Mouse (Mus musculus) adrenal gland (tissue): ENCODE data around the gene Tada1.

Source experiments
- intact Hi-C: fragments of 180-260 bp; cut with DNase I; formaldehyde crosslinking; loops from one replicate; pipeline ENCODE4 v1.15.1; 2025
- long read RNA-seq, 2 experiments: library from polyadenylated mRNA; unstranded; transcript quantifications; one replicate each; pipeline ENCODE4 v2.0.0; 2020; ENCODE audit warnings: borderline replicate concordance in 1 of 2; ENCODE audit not compliant: insufficient replicate concordance in 1 of 2

Gene Tada1
- long read RNA-seq, experiment 1, transcript Tada1-201 (8 exons, 2,215 nt): major isoform, 20 of 23 reads
- long read RNA-seq, experiment 1, partial matches to known transcripts: 2 of 23 reads
- long read RNA-seq, experiment 1, other reads (novel, unspliced or antisense): 1 of 23 reads
- long read RNA-seq, experiment 2, transcript Tada1-201 (8 exons, 2,215 nt): major isoform, 34 of 36 reads
- long read RNA-seq, experiment 2, partial matches to known transcripts: 0 of 36 reads
- long read RNA-seq, experiment 2, other reads (novel, unspliced or antisense): 2 of 36 reads

GRCm38 (mm10) chr1:166379013-166379629 lies at the start of gene Tada1:
TSS of gene Tada1 (plus strand) at chr1:166379097.
- intact Hi-C loops: loop anchor here (2.0 kb wide), 1 partner anchor 30 kb away; the partner anchor contains the start of gene Pogk

GRCm38 (mm10) chr1:166330752-166331151 lies 48.1 kb upstream of the Tada1 start:
- intact Hi-C loops: no loop called here

- intact Hi-C loops: no loop called here
These were observed 39.8 kb upstream of the Tada1 start for GRCm38 (mm10) chr1:166339110-166339509.

GRCm38 (mm10) chr1:166342060-166342459 lies 36.8 kb upstream of the Tada1 start:
- intact Hi-C loops: no loop called here

GRCm38 (mm10) chr1:166342539-166342938 lies 36.4 kb upstream of the Tada1 start:
- intact Hi-C loops: no loop called here

- intact Hi-C loops: no loop called here
These were observed 35.3 kb upstream of the Tada1 start for GRCm38 (mm10) chr1:166343586-166343985.

- intact Hi-C loops: no loop called here
These were observed 34.4 kb upstream of the Tada1 start for GRCm38 (mm10) chr1:166344300-166345077.

GRCm38 (mm10) chr1:166345602-166346001 lies 33.3 kb upstream of the Tada1 start:
- intact Hi-C loops: no loop called here

- intact Hi-C loops: no loop called here
These were observed 32.0 kb upstream of the Tada1 start for GRCm38 (mm10) chr1:166346906-166347305.

GRCm38 (mm10) chr1:166349341-166349740 lies 29.6 kb upstream of the Tada1 start:
- intact Hi-C loops: no loop called here

GRCm38 (mm10) chr1:166349751-166350150 lies 29.1 kb upstream of the Tada1 start:
- intact Hi-C loops: no loop called here

GRCm38 (mm10) chr1:166360157-166360855 lies 18.6 kb upstream of the Tada1 start:
- intact Hi-C loops: loop anchor here (2.0 kb wide), 1 partner anchor 200 kb away; no protein-coding TSS in a partner anchor

- intact Hi-C loops: loop anchor here (2.0 kb wide), 1 partner anchor 200 kb away; no protein-coding TSS in a partner anchor
These were observed 18.0 kb upstream of the Tada1 start for GRCm38 (mm10) chr1:166360896-166361295.

- intact Hi-C loops: loop anchor here (2.0 kb wide), 1 partner anchor 201 kb away; no protein-coding TSS in a partner anchor
These were observed 17.1 kb upstream of the Tada1 start for GRCm38 (mm10) chr1:166361842-166362241.

GRCm38 (mm10) chr1:166362659-166363058 lies 16.2 kb upstream of the Tada1 start:
- intact Hi-C loops: no loop called here

- intact Hi-C loops: no loop called here
These were observed 15.8 kb upstream of the Tada1 start for GRCm38 (mm10) chr1:166363122-166363521.

GRCm38 (mm10) chr1:166377171-166377570 lies 1.7 kb upstream of the Tada1 start:
- intact Hi-C loops: no loop called here

GRCm38 (mm10) chr1:166378431-166379012 lies 375 bp upstream of the Tada1 start:
- intact Hi-C loops: loop anchor here (2.0 kb wide), 1 partner anchor 30 kb away; the partner anchor contains the start of gene Pogk

- intact Hi-C loops: loop anchor here (2.0 kb wide), 1 partner anchor 29 kb away; the partner anchor contains the start of gene Pogk
These were observed 834 bp downstream of the Tada1 start for GRCm38 (mm10) chr1:166379630-166380231.

- intact Hi-C loops: no loop called here
These were observed 2.4 kb downstream of the Tada1 start for GRCm38 (mm10) chr1:166381336-166381735.
